Mouse (Mus musculus): ENCODE measurements around the gene Tmprss7.

Gene Tmprss7

DNA sequence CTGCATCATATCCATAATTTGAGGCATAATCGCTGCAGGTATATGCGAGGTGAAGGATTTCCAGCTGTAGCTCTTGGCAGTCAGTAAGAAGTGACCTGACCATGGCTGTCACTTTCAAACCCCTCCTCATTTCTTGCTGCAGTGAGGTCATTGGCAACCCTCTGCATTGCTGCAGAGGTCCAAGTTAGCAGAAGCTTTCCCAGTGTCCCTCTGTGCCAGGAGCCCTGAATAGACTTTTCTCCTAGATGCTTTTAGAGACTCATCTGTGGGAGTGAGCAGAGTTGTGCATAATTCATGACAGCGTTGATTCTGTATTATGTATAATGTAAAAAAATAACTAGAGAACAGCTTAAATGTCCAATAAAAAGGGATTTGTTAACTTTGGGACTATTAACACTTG is 8.2 kb downstream of the Tmprss7 start:
- no peak for DNase-seq

- DNase-seq: peak; percentile 85 to 89
Measured at GRCm38 (mm10) chr16:45684815-45685214, 8.6 kb downstream of the Tmprss7 start.

DNA sequence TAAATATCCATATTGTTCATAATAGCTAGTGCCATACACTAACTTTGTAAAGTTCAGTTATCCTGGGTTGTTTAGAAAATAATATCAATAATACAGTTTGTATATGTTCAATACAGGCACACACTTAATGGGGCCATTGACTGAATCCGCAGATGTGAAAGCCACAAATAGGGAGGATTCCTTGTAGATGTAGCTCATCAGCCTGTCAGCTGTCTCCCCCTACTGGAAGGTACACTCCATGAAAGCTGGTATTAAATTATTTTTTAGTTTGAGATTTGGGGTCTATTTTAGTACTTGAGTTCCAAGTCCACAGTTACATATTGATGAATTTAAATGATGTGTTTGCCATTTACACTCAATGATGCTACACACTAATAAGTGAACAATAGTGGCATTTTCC is 17.0 kb downstream of the Tmprss7 start:
- peak in 1 of 2 experiments; percentile 28 for DNase-seq

DNA sequence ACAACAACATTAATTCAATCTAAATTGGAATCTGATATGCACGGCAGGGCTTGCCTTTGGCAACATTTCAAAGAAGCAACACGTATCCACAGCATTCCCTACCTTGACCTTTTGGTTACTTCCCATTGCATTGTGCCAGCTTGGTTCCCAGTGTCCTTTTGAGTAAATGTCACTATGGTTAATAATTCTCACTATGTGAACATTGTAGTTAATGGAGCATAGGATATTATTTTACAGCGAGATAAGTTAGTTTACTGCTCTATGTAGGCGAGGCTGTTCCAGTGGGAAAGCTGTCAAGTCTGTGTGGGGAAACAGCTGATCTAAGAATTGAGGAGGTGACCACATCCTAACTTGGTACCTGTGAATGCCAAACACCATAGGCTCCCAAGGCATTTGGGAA is 23.5 kb downstream of the Tmprss7 start:
- DNase-seq: no peak

GRCm38 (mm10) chr16:45668178-45668577 is 25.3 kb downstream of the Tmprss7 start:
- no peak for DNase-seq

- DNase-seq: no peak
Measured at GRCm38 (mm10) chr16:45666136-45666535, 27.3 kb downstream of the Tmprss7 start.

DNA sequence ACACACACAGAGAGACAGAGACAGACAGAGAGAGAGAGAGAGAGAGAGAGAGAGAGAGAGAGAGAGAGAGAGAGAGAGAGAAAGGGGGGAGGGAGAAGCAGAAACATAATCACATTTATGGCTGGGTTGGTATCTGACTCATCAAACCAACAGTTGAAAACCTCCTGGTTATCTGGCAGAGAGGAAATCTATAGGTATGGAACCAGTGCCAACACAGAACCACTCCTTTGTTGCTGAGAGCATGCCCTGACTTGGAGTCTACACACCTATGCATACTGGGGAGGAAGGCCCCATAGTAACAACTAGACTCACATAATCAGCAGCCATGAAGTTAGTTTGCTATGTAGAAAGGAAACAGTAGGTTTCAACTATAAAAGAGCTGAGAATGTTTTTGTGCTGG is 31.1 kb downstream of the Tmprss7 start:
- DNase-seq: no peak

- peak; percentile 56 to 67 for DNase-seq
Measured at GRCm38 (mm10) chr16:45659596-45659995, 33.9 kb downstream of the Tmprss7 start.

DNA sequence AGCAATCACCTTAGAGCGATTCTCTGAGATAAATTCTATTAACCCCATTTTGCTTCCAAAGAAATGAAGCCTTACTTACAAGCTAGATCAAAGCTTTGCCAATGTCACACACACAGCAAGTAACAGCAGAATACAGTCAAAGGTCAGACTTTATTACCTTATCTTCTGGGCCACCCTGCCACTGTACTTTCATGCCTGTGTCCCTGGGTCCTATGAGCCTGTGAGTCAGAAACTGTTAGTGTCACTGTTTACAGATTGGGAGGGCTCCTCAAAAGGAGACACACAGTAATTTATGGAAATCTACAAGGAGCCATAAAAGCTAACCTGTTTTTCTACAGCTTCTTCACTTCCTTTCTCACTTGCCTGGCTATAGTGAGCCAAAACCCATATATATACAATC is 35.2 kb downstream of the Tmprss7 start:
- DNase-seq: no peak

GRCm38 (mm10) chr16:45657574-45658159 is 35.8 kb downstream of the Tmprss7 start:
- no peak for DNase-seq

GRCm38 (mm10) chr16:45654465-45654864 is 39.0 kb downstream of the Tmprss7 start:
- no peak for DNase-seq

GRCm38 (mm10) chr16:45653934-45654332 is 39.5 kb downstream of the Tmprss7 start, which contains the start of gene BC016579:
TSS of gene BC016579 (minus strand) at chr16:45654068.
- DNase-seq: peak; percentile 35 to 44

DNA sequence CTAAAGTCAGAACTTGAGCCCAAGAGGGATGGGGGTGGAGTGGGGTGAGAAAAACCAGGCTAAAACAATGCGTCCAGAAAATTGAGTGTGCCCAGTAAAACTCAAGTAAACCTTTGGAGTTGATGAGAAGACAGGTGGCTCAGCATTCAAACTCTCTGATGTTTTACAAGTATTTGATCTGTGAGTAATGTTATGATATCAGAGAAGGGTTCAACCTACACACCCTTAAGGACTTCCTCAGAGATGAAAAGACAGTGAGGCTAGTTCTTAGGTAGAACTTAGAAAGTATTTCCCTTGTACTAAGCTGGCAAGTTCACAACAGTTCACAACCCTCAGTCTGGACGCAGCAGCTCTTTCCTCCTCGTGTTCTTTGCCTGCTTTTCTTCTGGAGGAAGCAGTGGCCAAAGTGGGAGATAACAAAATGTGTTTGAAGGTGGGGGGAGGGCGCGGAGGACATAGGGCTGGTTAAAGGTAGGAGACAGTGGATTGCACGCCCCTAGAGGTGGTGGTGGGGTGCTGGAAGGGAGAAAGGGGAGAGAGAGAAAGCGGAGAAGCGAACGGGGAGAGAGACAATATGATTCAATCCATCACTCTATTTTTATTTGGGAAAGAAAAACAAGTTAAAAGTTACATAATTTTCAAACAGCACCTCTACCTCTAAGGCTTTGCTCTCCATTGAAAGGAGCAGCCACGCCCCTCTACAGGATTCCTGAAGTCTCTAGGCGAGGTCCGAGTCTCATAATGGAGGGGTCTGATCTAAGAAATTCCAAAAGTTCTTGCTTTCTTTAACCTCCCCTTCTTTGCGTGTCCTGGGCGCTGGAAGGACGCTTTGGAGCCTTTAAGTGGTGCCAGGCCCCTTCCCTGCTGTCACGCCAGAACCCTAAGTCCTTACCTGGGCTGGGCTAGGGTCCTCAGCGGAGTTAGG is 40.2 kb downstream of the Tmprss7 start:
- no peak for DNase-seq

DNA sequence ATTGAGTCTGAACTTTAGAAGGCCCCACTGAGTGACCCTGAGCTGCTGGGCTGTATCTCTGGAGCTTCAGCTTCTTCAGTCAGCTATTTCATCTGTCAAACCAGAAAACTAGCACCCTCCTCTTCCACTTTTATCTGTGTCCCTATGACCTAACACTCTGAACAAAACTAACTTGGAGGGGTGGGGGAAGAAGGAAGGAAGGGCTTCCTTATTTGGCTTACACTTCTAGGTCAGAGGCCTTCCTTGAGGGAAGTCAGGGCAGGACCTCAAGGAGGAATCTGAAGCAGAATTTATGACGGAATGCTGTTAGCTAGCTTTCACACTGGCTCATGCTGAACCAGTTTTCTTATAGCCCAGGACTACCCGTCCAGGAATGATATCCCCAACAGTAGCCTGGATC is 42.0 kb downstream of the Tmprss7 start:
- DNase-seq: no peak

DNA sequence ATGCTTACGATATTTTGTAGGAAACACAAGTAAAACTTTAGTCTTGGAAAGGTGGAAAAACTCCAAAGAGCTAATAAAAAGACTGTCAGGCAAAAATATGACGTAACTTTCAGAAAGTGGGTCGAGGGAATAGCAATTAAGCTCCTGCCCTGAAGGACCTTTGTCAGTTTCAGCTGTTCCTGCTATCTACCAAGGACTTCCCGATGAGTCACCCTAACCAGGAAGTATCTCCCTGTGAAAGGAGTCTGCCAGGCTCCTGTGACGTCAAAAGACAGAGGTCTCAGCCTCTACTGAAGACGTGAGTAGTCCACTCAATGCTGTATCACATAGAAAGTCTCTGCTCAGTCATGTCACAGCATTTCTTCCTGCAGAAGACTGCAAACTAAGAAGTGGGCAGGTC is 49.1 kb downstream of the Tmprss7 start:
- DNase-seq: peak; percentile 35 to 63

GRCm38 (mm10) chr16:45643944-45644343 is 49.5 kb downstream of the Tmprss7 start:
- DNase-seq: no peak

DNA sequence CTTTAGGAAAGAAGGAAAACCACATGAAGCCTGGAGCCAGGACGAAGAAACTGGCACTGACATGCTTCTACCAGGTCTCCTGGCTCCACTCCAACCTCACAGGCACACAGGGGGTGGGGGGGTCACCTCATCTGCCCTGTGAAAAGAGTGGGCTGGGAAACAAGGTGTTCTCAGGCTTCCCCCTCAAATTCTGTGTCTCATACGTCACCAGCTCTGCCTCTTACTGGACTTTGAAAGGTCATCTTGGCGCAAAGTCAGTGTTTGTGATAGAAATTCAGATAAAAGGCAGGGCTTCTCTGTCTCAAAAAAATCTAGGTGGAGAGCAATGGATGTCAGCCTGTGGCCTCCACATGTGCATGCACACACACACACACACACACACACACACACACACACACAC is 52.2 kb downstream of the Tmprss7 start:
- no peak for DNase-seq

DNA sequence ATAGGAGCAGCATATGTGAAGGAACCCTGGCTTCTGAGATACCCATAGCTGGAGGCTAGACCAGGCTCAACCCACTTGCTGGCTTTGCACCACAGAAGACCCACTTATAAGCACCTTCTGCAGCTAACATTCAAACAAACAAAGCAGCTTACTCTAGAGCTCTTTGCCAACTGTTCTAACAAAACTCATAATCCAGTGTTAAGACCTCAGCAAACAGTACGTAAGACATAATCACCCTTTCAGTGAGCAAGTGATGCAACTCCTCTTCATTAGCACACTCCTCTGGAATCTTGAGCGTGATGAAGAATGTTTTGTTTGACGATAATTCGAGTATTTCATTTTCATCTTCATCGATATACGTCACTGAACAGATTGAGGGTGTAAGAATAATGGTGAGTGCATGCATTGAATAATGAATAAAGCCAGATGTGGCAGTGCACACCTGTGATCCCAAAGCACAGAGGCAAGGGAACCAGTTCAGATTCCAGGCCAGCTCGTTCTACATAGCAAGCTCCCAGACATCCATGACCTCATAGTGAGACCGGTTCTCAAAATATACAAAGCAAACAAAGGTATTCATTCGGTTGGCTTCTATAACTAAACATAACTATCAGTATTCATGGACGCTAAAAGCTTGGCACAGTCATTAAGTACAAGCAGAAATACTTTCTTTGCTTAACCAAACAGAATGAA is 53.2 kb downstream of the Tmprss7 start:
- DNase-seq: no peak

GRCm38 (mm10) chr16:45635826-45636225 is 57.6 kb downstream of the Tmprss7 start:
- DNase-seq: no peak

DNA sequence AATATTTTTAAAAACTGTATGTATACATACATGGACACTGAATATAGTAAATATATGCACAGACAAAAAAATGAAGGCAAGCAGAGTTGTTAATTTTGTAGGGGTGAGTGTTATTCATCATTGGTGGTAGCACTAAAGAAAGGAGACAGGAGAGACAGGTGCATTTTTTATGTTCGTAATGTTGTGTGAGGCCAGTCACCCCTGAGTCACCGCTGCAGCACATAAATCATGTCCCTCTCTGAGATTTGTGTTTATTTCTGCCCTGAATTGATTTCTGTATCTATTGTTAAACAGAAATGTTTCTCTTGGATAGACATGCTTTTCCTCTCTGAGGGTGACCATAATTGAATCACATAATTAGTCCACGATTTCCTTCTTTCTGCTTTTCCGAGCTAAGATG is 61.0 kb downstream of the Tmprss7 start:
- no peak for DNase-seq

DNA sequence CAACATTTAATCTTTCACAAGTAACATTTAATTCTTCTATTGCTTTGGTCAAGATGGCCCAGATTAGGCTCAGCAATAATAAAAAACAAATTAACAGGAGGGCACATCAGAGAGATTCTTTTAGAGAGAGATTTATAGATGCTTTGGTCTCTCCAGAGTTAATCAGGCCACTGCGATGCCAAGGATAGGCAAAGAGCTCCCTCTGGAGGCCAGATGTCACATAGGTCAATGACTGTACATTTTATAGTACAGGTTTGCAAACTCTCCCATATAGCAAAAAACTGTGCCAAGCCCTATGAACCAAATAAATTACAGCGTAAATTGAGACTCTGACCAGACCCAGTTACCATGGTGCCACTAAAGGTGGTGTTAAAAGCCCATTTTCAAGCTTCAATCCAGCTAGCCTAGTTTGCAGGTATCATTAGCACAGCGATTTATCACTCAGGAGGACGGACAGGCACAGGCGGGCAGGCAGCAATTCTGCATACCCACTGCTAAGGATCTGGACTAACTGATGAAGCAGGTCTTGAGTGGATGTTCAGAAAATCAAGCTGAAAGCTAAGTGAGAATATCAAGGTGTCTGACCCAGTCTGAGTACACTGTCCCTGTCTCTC is 63.0 kb downstream of the Tmprss7 start:
- peak; percentile 75 to 76 for DNase-seq

DNA sequence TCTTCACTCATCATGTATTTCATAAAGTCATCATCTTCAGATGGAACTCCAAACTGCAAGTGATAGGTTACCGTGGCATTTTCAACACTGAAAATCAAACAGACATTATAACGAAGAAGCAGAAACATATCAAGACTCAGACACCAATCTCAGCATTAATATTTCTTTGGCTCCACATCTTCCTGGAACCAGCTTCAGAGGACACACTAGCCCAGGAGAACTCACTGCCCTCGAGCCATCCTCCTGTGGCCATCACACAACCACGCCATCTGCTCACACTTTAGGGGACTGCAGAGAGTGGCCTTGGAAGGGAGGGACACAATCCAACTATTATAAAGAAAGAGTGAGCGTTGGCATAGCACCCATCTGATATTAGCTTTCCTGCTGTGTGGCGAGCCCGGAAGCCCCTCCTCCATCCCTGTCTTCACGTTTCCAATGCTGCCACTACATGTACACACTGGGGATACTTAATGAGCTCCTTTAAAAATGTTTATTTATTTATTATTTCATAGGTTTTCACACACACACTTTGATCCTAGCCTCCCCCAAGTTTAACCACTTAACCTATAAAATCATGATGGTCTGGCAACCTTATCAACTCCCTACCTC is 63.9 kb downstream of the Tmprss7 start:
- peak in 1 of 2 experiments; percentile 32 for DNase-seq

GRCm38 (mm10) chr16:45625342-45625741 is 68.1 kb downstream of the Tmprss7 start:
- no peak for DNase-seq
